Mouse (Mus musculus): ENCODE results near the gene 4931440F15Rik. TPM values are rescaled to one million over a fixed set of nuclear protein-coding genes. Genes with fewer than 3 reads are reported as not detected.
A peak's percentile ranks its signal among the peaks of the same experiment; 100 is the strongest.
"Not testable (repeated sequence)": the region's sequence is repeated elsewhere in the genome, so short reads cannot be mapped to it uniquely, and the experiment has no call there.

The 4931440F15Rik gene
- polyA plus RNA-seq, 1 experiment from 2014 or later, result 0.20 TPM

GRCm38 (mm10) chr11:29839781-29840180, 14.3 kb upstream of the 4931440F15Rik start:
- Histone ChIP-seq H3K36me3 (ENCODE audit: control insufficient read depth, insufficient read depth, low read length) (no peaks in the 10 kb centered on the region), H3K9ac (ENCODE audit: low read length) (no peak overlapping the region), H3K4me3 (ENCODE audit: control insufficient read depth in 1 of 2, insufficient read depth in 1 of 2, low read depth in 1 of 2, low read length in 2 of 2) (no peak overlapping the region), H3K27ac (replicated peaks in 1 of 2; ENCODE audit: control insufficient read depth in 1 of 2, insufficient read depth in 1 of 2, low read depth in 2 of 2, low read length in 2 of 2) (peak overlapping the region; percentile 85 to 92), H3K9me3 (ENCODE audit: control insufficient read depth, low read length) (no peaks in the 10 kb centered on the region), H3K27me3 (ENCODE audit: control insufficient read depth, insufficient read depth, low read length) (no peaks in the 10 kb centered on the region), H3K4me1 (ENCODE audit: control insufficient read depth in 2 of 2, insufficient read depth in 2 of 2, low read length in 2 of 2) (peaks cover 2 to 11% of the 10 kb centered on the region in 2 experiments; a peak in 2 of 4 replicates), H3K4me2 (ENCODE audit: low read length) (no peak overlapping the region)
- 3% methylated on average over 3 of the region's 3 CpGs for WGBS
- peak; percentile 97 for ATAC-seq (ENCODE audit: insufficient number of reproducible peaks, insufficient read depth, low FRiP score, low read depth)

- no peak overlapping the region for H3K4me2 ChIP-seq (ENCODE audit: low read length)
- H3K36me3 ChIP-seq (ENCODE audit: control insufficient read depth, insufficient read depth, low read length), result no peaks in the 10 kb centered on the region
- no peak overlapping the region for H3K27ac ChIP-seq (replicated peaks in 1 of 2; ENCODE audit: control insufficient read depth in 1 of 2, insufficient read depth in 1 of 2, low read depth in 2 of 2, low read length in 2 of 2)
- no peaks in the 10 kb centered on the region for H3K9me3 ChIP-seq (ENCODE audit: control insufficient read depth, low read length)
- H3K9ac ChIP-seq (ENCODE audit: low read length), result no peak overlapping the region
- H3K4me3 ChIP-seq (ENCODE audit: control insufficient read depth in 1 of 2, insufficient read depth in 1 of 2, low read depth in 1 of 2, low read length in 2 of 2), result no peak overlapping the region
- no peak for ATAC-seq (ENCODE audit: insufficient number of reproducible peaks, insufficient read depth, low FRiP score, low read depth)
- no peaks in the 10 kb centered on the region for H3K27me3 ChIP-seq (ENCODE audit: control insufficient read depth, insufficient read depth, low read length)
- H3K4me1 ChIP-seq (ENCODE audit: control insufficient read depth in 2 of 2, insufficient read depth in 2 of 2, low read length in 2 of 2), result peaks cover 2 to 11% of the 10 kb centered on the region in 2 experiments; a peak in 2 of 4 replicates
Measured at GRCm38 (mm10) chr11:29837066-29837465, 11.6 kb upstream of the 4931440F15Rik start.

GRCm38 (mm10) chr11:29827729-29828128, 2.3 kb upstream of the 4931440F15Rik start:
- 71% methylated on average over 2 of the region's 2 CpGs for WGBS

GRCm38 (mm10) chr11:29826001-29826400, 533 bp upstream of the 4931440F15Rik start:
- Histone ChIP-seq H3K9ac (ENCODE audit: low read length) (no peak overlapping the region), H3K4me2 (ENCODE audit: low read length) (no peak overlapping the region), H3K4me3 (ENCODE audit: control insufficient read depth in 1 of 2, insufficient read depth in 1 of 2, low read depth in 1 of 2, low read length in 2 of 2) (no peak overlapping the region), H3K9me3 (ENCODE audit: control insufficient read depth, low read length) (no peaks in the 10 kb centered on the region), H3K27me3 (ENCODE audit: control insufficient read depth, insufficient read depth, low read length) (no peaks in the 10 kb centered on the region), H3K4me1 (ENCODE audit: control insufficient read depth in 2 of 2, insufficient read depth in 2 of 2, low read length in 2 of 2) (peaks cover 8 to 21% of the 10 kb centered on the region in 2 experiments), H3K27ac (replicated peaks in 1 of 2; ENCODE audit: control insufficient read depth in 1 of 2, insufficient read depth in 1 of 2, low read depth in 2 of 2, low read length in 2 of 2) (0 out of 4 replicates have a peak overlapping the region, but pooled peaks of 1 of the 2 experiments have one; percentile 37), H3K36me3 (ENCODE audit: control insufficient read depth, insufficient read depth, low read length) (no peaks in the 10 kb centered on the region)
- ATAC-seq (ENCODE audit: insufficient number of reproducible peaks, insufficient read depth, low FRiP score, low read depth), result no peak
- WGBS, result 76% methylated on average over 1 of the region's 1 CpGs

More at GRCm38 (mm10) chr11:29827729-29828128, 2.3 kb upstream of the 4931440F15Rik start:
- H3K4me2 ChIP-seq (ENCODE audit: low read length), result no peak overlapping the region
- no peaks in the 10 kb centered on the region for H3K36me3 ChIP-seq (ENCODE audit: control insufficient read depth, insufficient read depth, low read length)
- no peak overlapping the region for H3K27ac ChIP-seq (replicated peaks in 1 of 2; ENCODE audit: control insufficient read depth in 1 of 2, insufficient read depth in 1 of 2, low read depth in 2 of 2, low read length in 2 of 2)
- no peaks in the 10 kb centered on the region for H3K27me3 ChIP-seq (ENCODE audit: control insufficient read depth, insufficient read depth, low read length)
- no peaks in the 10 kb centered on the region for H3K9me3 ChIP-seq (ENCODE audit: control insufficient read depth, low read length)
- H3K4me3 ChIP-seq (ENCODE audit: control insufficient read depth in 1 of 2, insufficient read depth in 1 of 2, low read depth in 1 of 2, low read length in 2 of 2), result no peak overlapping the region
- ATAC-seq (ENCODE audit: insufficient number of reproducible peaks, insufficient read depth, low FRiP score, low read depth), result no peak
- H3K9ac ChIP-seq (ENCODE audit: low read length), result no peak overlapping the region
- H3K4me1 ChIP-seq (ENCODE audit: control insufficient read depth in 2 of 2, insufficient read depth in 2 of 2, low read length in 2 of 2), result peaks cover 8 to 21% of the 10 kb centered on the region in 2 experiments

GRCm38 (mm10) chr11:29824474-29825270, 796 bp downstream of the 4931440F15Rik start:
- WGBS, result 11% methylated on average over 62 of the region's 62 CpGs
- H3K27me3 ChIP-seq (ENCODE audit: control insufficient read depth, insufficient read depth, low read length); H3K9me3 ChIP-seq (ENCODE audit: control insufficient read depth, low read length); H3K36me3 ChIP-seq (ENCODE audit: control insufficient read depth, insufficient read depth, low read length); H3K27ac ChIP-seq (replicated peaks in 1 of 2; ENCODE audit: control insufficient read depth in 1 of 2, insufficient read depth in 1 of 2, low read depth in 2 of 2, low read length in 2 of 2): not testable (repeated sequence)
- peak overlapping the region; percentile 78 for H3K4me2 ChIP-seq (ENCODE audit: low read length)
- ATAC-seq (ENCODE audit: insufficient number of reproducible peaks, insufficient read depth, low FRiP score, low read depth), result peak; percentile 25; the same call in 1 of the 2 replicates
- peak overlapping the region; percentile 33 to 34 for H3K4me3 ChIP-seq (ENCODE audit: control insufficient read depth in 1 of 2, insufficient read depth in 1 of 2, low read depth in 1 of 2, low read length in 2 of 2)
- peaks cover 8 to 21% of the 10 kb centered on the region in 2 experiments for H3K4me1 ChIP-seq (ENCODE audit: control insufficient read depth in 2 of 2, insufficient read depth in 2 of 2, low read length in 2 of 2)
- peak overlapping the region; percentile 31 for H3K9ac ChIP-seq (ENCODE audit: low read length)

- Histone ChIP-seq H3K27me3 (ENCODE audit: control insufficient read depth, insufficient read depth, low read length) (no peaks in the 10 kb centered on the region), H3K4me2 (ENCODE audit: low read length) (no peak overlapping the region), H3K9ac (ENCODE audit: low read length) (no peak overlapping the region), H3K36me3 (ENCODE audit: control insufficient read depth, insufficient read depth, low read length) (no peaks in the 10 kb centered on the region), H3K9me3 (ENCODE audit: control insufficient read depth, low read length) (no peaks in the 10 kb centered on the region), H3K27ac (replicated peaks in 1 of 2; ENCODE audit: control insufficient read depth in 1 of 2, insufficient read depth in 1 of 2, low read depth in 2 of 2, low read length in 2 of 2) (no peak overlapping the region), H3K4me3 (ENCODE audit: control insufficient read depth in 1 of 2, insufficient read depth in 1 of 2, low read depth in 1 of 2, low read length in 2 of 2) (no peak overlapping the region), H3K4me1 (ENCODE audit: control insufficient read depth in 2 of 2, insufficient read depth in 2 of 2, low read length in 2 of 2) (peaks cover 8 to 21% of the 10 kb centered on the region in 2 experiments)
- no peak for ATAC-seq (ENCODE audit: insufficient number of reproducible peaks, insufficient read depth, low FRiP score, low read depth)
- 78% methylated on average over 2 of the region's 2 CpGs for WGBS
Measured at GRCm38 (mm10) chr11:29823141-29823540, 2.3 kb downstream of the 4931440F15Rik start.

GRCm38 (mm10) chr11:29815670-29816069, 9.8 kb downstream of the 4931440F15Rik start:
- Histone ChIP-seq H3K36me3 (ENCODE audit: control insufficient read depth, insufficient read depth, low read length) (no peaks in the 10 kb centered on the region), H3K27ac (replicated peaks in 1 of 2; ENCODE audit: control insufficient read depth in 1 of 2, insufficient read depth in 1 of 2, low read depth in 2 of 2, low read length in 2 of 2) (peak overlapping the region in 1 of 2 experiments; percentile 42; a peak in 3 of 4 replicates), H3K4me1 (ENCODE audit: control insufficient read depth in 2 of 2, insufficient read depth in 2 of 2, low read length in 2 of 2) (peaks cover 6 to 19% of the 10 kb centered on the region in 2 experiments), H3K27me3 (ENCODE audit: control insufficient read depth, insufficient read depth, low read length) (no peaks in the 10 kb centered on the region), H3K4me3 (ENCODE audit: control insufficient read depth in 1 of 2, insufficient read depth in 1 of 2, low read depth in 1 of 2, low read length in 2 of 2) (no peak overlapping the region), H3K9ac (ENCODE audit: low read length) (no peak overlapping the region), H3K9me3 (ENCODE audit: control insufficient read depth, low read length) (no peaks in the 10 kb centered on the region), H3K4me2 (ENCODE audit: low read length) (no peak overlapping the region)
- ATAC-seq (ENCODE audit: insufficient number of reproducible peaks, insufficient read depth, low FRiP score, low read depth), result no peak
